Mouse (Mus musculus) neural tube, embryonic 13.5 days (tissue): ENCODE data around the gene Susd5. TPM values are rescaled to one million over a fixed set of nuclear protein-coding genes. Genes with fewer than 3 reads are reported as not detected.

Source experiments
- ATAC-seq: fragments of 200-750 bp; cut with Nextera tagmentation; 2 replicates; pipeline ENCODE4 v1.8.0; 2017; ENCODE audit warnings: low read depth, mild to moderate bottlenecking, moderate TSS enrichment, moderate library complexity
- H3K27ac ChIP-seq: fragments of 300-500 bp; sonication (generic); replicated peaks from 2 replicates; pipeline ENCODE4 v1.5.1; 2015; ENCODE audit warnings: moderate library complexity, mild to moderate bottlenecking, inconsistent platforms
- H3K27me3 ChIP-seq: fragments of 300-500 bp; sonication (generic); 2 replicates; pipeline ENCODE4 v1.6.1; 2015; ENCODE audit warnings: mild to moderate bottlenecking, inconsistent platforms
- H3K36me3 ChIP-seq: fragments of 300-500 bp; sonication (generic); 2 replicates; pipeline ENCODE4 v1.6.1; 2015; ENCODE audit warnings: mild to moderate bottlenecking, inconsistent platforms
- H3K4me1 ChIP-seq: fragments of 300-500 bp; sonication (generic); replicated peaks from 2 replicates; pipeline ENCODE4 v1.6.1; 2015; ENCODE audit warnings: inconsistent platforms
- H3K4me2 ChIP-seq: fragments of 300-500 bp; sonication (generic); 2 replicates; pipeline ENCODE4 v1.6.1; 2015; ENCODE audit warnings: inconsistent platforms, mild to moderate bottlenecking, moderate library complexity
- H3K4me3 ChIP-seq: fragments of 300-500 bp; sonication (generic); 2 replicates; pipeline ENCODE4 v1.5.1; 2015; ENCODE audit warnings: mild to moderate bottlenecking, inconsistent platforms
- H3K9ac ChIP-seq: fragments of 300-500 bp; sonication (generic); 2 replicates; pipeline ENCODE4 v1.6.1; 2015; ENCODE audit warnings: moderate library complexity, mild to moderate bottlenecking, inconsistent platforms
- H3K9me3 ChIP-seq: fragments of 300-500 bp; sonication (generic); 2 replicates; pipeline ENCODE4 v1.6.1; 2016; ENCODE audit warnings: inconsistent platforms
- WGBS: fragments of 180-500 bp; shearing (Covaris S2); methylation state at CpG from one replicate; pipeline ENCODE4 v1.1.7; 2015; 5-methylcytosine and 5-hydroxymethylcytosine counted together
- polyA plus RNA-seq: library from polyadenylated mRNA; unstranded; fragments of >200 nt; fragmentation: Nextera tagmentation; extraction: Ambion mirVana; gene quantifications from 2 replicates; pipeline ENCODE4 v1.2.1, GENCODE M21; 2015

Susd5 gene
- 1.1 and 2.6 TPM in 2 replicates for polyA plus RNA-seq

DNA sequence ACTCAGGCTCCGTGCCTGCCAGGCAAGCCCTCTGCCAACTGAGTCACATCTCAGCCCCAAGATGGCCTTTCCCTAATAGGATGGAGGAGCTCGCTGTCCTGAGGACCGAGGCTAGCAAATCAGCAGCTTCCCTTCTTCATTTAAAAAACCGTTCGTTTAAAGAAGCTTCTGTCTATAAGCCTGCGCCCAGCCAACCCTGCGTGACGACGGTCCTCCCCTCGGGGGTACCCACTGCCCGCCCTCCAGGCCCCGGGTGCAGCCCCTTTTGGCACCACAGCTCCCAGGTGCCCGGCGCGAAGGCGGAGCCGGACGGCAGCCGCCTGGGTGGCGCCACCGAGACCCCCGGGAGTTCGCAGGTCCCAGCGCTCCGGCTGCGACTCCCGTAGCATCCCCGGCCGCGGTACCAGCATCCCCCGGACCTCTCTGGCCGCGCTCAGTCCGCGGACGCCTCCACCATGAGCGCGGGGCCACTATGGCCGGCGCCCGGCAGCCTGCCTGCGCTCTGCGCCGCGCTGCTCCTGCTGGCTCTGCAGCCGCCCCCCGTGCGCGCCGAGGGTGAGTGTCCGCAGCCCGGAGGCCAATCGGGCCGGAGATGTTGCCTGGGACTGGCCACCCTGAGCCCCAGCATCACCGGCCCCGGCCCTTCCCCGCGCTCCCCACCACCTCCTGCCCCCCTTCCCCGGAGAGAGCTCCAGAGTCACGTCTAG is at the start of gene Susd5:
TSS of gene Susd5 (plus strand) at position 51 of the 707 bp plus-strand sequence.
- H3K4me1 ChIP-seq = peaks cover 12% of the 10 kb centered on the region
- H3K4me3 ChIP-seq = peak within 1 kb of the TSS; percentile 45
- H3K36me3 ChIP-seq = no peaks in the 10 kb centered on the region
- H3K9ac ChIP-seq = peak within 1 kb of the TSS; percentile 66
- peak; percentile 56; the same call in 1 of the 2 replicates for ATAC-seq
- H3K27me3 ChIP-seq = peaks cover 50% of the 10 kb centered on the region
- H3K9me3 ChIP-seq = no peaks in the 10 kb centered on the region
- H3K4me2 ChIP-seq = peak within 1 kb of the TSS; percentile 71
- H3K27ac ChIP-seq = no peak within 1 kb of the TSS
- under 1% methylated on average over 60 of the region's 60 CpGs for WGBS

DNA sequence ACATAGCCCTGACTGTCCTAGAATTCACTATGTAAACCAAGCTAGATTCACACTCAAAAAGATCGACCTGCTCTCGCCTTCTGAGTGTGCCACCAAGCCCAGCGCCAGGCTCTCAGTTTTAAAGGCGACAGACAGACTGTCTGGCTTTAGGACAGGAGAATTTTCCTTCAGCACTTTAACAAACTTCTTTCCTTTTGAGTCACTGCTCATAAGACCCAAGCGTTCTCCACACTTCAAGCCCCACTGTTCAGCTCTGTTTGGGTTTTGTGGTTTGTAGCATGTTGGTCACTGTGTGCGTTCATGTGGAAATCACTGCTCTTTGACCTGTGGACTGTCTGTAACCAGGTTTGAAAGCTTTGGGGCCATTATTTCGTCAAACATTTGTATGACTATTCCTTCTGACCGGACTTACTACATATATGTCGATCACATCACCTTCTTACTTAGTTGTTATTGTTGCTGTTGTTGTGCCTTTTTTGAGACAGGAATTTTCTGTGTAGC is 49.0 kb upstream of the Susd5 start:
- H3K4me3 ChIP-seq = no peak overlapping the region
- no peak overlapping the region for H3K9ac ChIP-seq
- H3K27ac ChIP-seq = no peak overlapping the region
- H3K36me3 ChIP-seq = peaks cover 5% of the 10 kb centered on the region
- H3K4me2 ChIP-seq = no peak overlapping the region
- no peaks in the 10 kb centered on the region for H3K4me1 ChIP-seq
- no peak for ATAC-seq
- H3K9me3 ChIP-seq = no peaks in the 10 kb centered on the region
- 93% methylated on average over 9 of the region's 9 CpGs for WGBS
- H3K27me3 ChIP-seq = no peaks in the 10 kb centered on the region

DNA sequence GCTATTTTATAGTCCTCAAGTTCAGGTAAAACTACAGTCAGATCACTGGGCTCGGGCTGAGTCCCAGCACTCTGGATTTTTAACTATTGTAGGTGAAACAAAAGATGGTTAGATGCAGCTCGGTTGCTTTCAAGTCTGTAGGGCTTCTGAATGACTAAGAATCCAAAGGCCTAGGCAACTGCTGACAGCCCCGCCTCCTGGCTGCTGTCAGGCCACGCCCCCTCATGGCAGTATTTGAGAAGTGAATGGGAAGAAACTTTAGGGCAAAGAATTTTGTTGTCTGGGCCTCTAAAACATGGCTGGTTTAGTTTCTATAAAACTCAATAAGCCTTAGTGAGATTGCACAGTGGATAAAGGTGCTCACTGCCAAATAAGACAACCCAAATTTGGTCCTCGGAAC is 47.4 kb upstream of the Susd5 start:
- Histone ChIP-seq H3K27ac (no peak overlapping the region), H3K4me1 (no peaks in the 10 kb centered on the region), H3K27me3 (no peaks in the 10 kb centered on the region), H3K9me3 (no peaks in the 10 kb centered on the region), H3K9ac (no peak overlapping the region), H3K36me3 (peaks cover 4% of the 10 kb centered on the region; the same call in 1 of the 2 replicates), H3K4me3 (no peak overlapping the region), H3K4me2 (no peak overlapping the region)
- WGBS = 37% methylated on average over 5 of the region's 5 CpGs
- ATAC-seq = no peak

DNA sequence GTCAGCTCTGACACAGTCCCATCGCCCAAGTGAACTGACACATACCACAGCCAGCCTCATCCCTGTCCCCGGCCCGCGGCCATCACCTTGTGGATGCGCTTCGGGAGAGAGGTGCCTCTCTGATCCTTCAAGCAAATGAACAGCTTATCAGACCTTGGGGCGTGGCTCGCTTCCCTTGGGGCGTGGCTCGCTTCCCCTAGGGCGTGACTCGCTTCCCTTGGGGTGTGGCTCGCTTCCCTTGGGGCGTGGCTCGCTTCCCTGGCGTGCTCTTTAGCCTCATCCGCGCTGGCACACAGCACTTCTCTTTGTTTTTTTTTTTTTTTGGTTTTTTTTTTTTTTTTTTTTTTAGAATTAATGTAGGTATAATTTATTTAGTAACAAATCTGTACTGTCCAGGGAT is 45.7 kb upstream of the Susd5 start:
- no peaks in the 10 kb centered on the region for H3K9me3 ChIP-seq
- H3K27me3 ChIP-seq = no peaks in the 10 kb centered on the region
- H3K4me3 ChIP-seq = no peak overlapping the region
- no peaks in the 10 kb centered on the region for H3K4me1 ChIP-seq
- ATAC-seq = no peak
- H3K27ac ChIP-seq = no peak overlapping the region
- peaks cover 6% of the 10 kb centered on the region; the same call in 1 of the 2 replicates for H3K36me3 ChIP-seq
- no peak overlapping the region for H3K9ac ChIP-seq
- WGBS = 75% methylated on average over 18 of the region's 18 CpGs
- no peak overlapping the region for H3K4me2 ChIP-seq

DNA sequence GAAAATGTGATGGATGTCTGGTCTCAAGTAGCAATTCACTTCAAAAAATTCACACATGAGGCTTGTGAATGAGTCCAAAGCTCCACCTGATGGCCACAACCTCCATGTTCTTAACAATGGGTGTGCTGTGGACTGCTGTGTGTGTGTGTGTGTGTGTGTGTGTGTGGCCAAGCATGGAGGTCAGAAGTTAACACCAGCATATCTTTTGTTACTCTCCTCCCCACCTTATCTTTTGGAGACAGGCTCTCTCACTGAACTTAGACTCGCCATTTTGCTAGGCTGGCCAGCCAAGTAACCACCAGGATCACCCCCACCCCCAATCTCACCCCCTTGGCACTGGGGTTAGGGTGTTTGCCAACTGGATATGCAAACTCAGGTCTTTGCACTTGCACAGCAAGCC is 42.9 kb upstream of the Susd5 start:
- Histone ChIP-seq H3K9me3 (no peaks in the 10 kb centered on the region), H3K27me3 (no peaks in the 10 kb centered on the region), H3K36me3 (peaks cover 11% of the 10 kb centered on the region; the same call in 1 of the 2 replicates), H3K27ac (no peak overlapping the region), H3K4me3 (no peak overlapping the region), H3K4me2 (no peak overlapping the region), H3K9ac (no peak overlapping the region), H3K4me1 (no peaks in the 10 kb centered on the region)
- WGBS = 94% methylated on average over 1 of the region's 1 CpGs
- ATAC-seq = no peak

DNA sequence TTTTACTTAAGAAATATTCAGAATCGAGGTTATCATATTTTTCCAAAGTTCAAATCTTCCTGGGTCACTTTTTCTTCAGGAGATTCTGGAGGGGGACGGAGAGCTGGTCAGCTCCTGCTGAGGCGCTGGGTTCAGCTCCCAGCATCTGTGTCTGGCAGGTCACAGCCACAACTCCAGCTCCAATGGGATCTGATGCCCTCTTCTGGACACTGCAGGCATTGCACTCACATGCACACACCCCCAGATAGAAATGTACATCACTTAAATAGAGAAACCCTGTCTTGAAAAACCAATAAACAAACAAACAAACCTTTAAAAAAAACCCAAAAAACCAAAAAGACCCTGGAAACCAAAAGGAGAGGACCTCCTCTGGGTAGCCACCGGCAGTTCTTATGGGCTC is 41.2 kb upstream of the Susd5 start:
- Histone ChIP-seq H3K4me3 (no peak overlapping the region), H3K9ac (no peak overlapping the region), H3K4me1 (no peaks in the 10 kb centered on the region), H3K9me3 (no peaks in the 10 kb centered on the region), H3K27me3 (no peaks in the 10 kb centered on the region), H3K36me3 (peaks cover 11% of the 10 kb centered on the region; the same call in 1 of the 2 replicates), H3K4me2 (no peak overlapping the region), H3K27ac (no peak overlapping the region)
- 84% methylated on average over 4 of the region's 4 CpGs for WGBS
- no peak for ATAC-seq

DNA sequence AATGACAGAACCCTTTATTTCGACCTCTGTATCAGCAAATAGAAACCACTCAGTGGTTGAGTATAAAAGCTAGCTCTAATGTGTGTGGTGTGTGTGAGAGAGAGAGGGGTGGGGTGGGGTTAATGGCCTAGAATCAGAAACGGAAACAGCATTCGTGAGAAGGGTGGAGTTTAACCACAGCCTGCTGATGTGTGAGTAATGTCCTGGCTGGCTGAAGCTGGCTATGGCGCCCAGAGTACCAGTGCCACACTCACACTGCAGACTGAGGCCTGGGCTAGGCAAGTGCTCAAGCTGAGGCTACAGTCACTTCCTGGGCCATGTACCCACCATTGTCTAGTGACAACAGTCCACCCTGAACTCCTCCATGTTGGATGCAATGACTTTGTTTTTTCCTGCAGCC is 40.5 kb upstream of the Susd5 start:
- Histone ChIP-seq H3K36me3 (peaks cover 11% of the 10 kb centered on the region; the same call in 1 of the 2 replicates), H3K9me3 (no peaks in the 10 kb centered on the region), H3K27ac (no peak overlapping the region), H3K27me3 (no peaks in the 10 kb centered on the region), H3K4me1 (no peaks in the 10 kb centered on the region), H3K9ac (no peak overlapping the region), H3K4me2 (no peak overlapping the region), H3K4me3 (no peak overlapping the region)
- WGBS = 72% methylated on average over 4 of the region's 4 CpGs
- ATAC-seq = no peak

DNA sequence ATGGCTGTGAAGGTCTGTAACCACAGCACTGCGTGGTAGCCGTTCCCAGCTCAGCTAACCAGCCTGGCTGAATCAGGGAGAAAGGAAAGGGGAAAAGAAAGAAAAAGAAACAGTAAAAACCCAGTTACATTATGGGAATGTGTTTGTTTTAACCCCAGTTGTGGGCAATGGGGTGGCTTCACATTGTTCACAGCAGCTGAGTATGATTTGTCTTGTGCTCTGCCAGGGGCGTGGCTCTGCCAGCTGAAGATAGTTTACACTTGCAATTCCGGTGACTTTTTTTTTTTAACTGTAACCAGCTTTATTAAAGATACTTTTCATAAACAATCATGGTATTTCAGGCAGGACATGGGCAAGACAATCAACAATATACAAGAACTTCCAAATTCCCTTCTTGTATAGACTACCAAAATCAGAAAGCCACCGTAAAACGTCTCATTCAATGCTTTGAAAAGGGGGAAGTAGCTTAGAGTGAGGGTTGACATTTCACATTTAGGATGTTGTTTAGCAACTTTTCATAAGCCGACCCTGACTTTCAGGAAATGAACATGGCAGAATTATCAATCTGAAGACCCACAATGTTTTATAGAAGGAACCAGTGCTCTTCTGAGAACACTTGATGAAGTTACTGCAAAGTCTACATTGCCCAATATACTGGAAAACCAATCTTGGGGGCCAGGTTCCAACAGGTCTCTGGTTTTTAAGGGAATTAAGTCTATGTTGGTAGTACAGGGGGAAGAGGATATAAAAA is 37.8 kb upstream of the Susd5 start:
- 87% methylated on average over 7 of the region's 7 CpGs for WGBS
- ATAC-seq = no peak
- Histone ChIP-seq H3K27me3 (no peaks in the 10 kb centered on the region), H3K4me2 (no peak overlapping the region), H3K4me1 (no peaks in the 10 kb centered on the region), H3K36me3 (0 out of 2 replicates have a peak, but pooled peaks cover 7% of the 10 kb centered on the region), H3K9me3 (no peaks in the 10 kb centered on the region), H3K4me3 (no peak overlapping the region), H3K27ac (no peak overlapping the region), H3K9ac (no peak overlapping the region)

DNA sequence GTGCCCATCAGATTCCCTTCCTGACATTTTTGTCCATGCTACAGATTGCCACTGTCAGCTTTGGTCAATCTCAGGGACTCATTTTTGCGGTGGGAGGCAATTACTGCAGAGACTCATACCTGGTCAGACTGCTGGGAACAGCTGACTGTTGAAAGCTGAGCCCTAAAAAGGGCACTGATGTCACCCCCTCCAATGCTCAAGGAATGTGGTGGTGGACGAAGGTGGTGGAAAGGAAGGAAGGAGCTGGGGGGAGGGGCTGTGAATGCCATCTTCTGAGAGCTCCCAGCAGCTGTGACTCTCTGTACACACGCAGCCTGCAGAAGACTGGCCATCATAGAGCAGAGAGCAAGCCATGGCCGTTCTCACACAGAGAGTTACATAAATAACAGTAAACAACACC is 34.8 kb upstream of the Susd5 start:
- Histone ChIP-seq H3K4me3 (no peak overlapping the region), H3K9me3 (no peaks in the 10 kb centered on the region), H3K4me2 (no peak overlapping the region), H3K4me1 (peaks cover 13% of the 10 kb centered on the region), H3K9ac (no peak overlapping the region), H3K27me3 (no peaks in the 10 kb centered on the region), H3K27ac (no peak overlapping the region), H3K36me3 (no peaks in the 10 kb centered on the region)
- WGBS = 65% methylated on average over 4 of the region's 4 CpGs
- no peak for ATAC-seq

DNA sequence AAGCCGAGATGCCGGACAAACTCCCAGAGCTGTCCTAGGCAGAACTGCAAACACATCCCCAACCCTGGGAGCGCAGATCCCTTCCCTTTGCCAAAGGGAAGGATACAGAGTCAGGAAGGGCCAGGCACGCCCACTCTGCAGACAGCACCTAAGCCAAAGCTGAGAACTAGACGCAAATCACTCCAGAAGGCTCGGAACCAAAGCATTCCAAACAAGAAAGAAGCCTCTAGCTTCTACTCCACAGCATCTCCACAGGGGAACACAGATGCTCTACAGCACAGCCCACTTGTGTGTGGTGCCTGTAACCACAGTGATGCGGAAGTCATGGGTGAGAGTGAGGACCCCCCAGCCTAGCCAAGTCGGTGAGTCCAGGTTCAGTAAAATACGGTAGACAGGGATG is 31.8 kb upstream of the Susd5 start:
- Histone ChIP-seq H3K9ac (peak overlapping the region; percentile 81; the same call in 1 of the 2 replicates), H3K36me3 (no peaks in the 10 kb centered on the region), H3K4me3 (peak overlapping the region; percentile 78), H3K4me2 (peak overlapping the region; percentile 81), H3K27me3 (no peaks in the 10 kb centered on the region), H3K27ac (no peak overlapping the region; the same call in 1 of the 2 replicates), H3K9me3 (no peaks in the 10 kb centered on the region), H3K4me1 (peaks cover 13% of the 10 kb centered on the region)
- no peak for ATAC-seq
- WGBS = 46% methylated on average over 9 of the region's 9 CpGs

DNA sequence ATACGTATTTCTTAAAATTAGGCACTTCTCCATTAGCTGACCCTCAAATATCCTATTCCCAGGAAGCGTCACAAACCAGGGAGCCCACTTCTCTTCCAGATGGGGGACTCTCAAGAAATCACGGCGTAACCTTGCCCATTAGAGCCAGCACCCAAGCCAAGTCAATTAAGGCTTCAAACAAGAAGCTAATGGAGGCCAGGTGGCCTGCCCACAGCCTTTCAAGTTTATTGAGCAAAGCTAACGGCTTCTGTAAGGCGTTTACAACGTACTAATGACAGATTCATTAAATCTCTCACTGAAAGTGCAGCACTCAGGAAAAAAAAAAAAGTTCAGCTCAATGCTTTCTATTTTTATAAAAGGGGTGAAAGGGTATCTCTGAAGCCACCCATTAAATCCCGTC is 31.1 kb upstream of the Susd5 start:
- Histone ChIP-seq H3K27me3 (no peaks in the 10 kb centered on the region), H3K9ac (peak overlapping the region; percentile 81), H3K27ac (peak overlapping the region; percentile 85), H3K9me3 (no peaks in the 10 kb centered on the region), H3K4me3 (peak overlapping the region; percentile 78), H3K36me3 (no peaks in the 10 kb centered on the region), H3K4me2 (peak overlapping the region; percentile 81), H3K4me1 (peaks cover 13% of the 10 kb centered on the region)
- ATAC-seq = no peak
- WGBS = 9% methylated on average over 8 of the region's 8 CpGs

DNA sequence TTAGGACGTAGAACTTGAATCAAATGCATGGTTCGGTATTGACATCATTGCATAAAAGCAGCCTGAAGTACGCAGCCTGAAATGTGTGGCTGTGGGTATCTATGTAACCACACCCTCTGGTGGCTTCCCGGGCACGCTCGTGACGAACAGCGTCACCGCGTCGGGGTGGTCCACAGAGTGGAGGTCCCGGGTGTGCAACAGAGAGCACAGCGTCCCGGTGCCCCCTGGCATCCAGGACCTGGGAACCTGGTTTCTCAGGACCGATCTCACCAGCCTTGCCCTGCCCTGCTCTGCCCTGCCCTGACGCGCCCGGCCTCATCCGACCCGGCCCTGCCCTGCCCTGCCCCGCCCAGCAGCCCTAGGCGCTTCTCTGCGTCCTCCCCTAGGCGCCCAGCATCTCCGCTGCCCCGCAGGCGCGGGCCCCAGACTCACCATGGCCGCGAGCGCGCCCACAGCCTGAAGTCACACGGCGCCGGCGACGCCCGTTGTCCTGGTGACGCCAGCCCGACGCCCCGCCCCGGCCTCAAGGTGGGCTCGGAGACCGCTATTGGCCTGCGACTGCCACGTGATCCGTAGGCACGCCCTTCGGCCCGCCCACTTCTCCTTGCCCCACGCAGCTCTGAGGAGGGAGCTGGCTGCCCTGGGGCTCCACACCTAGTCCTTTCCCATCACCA is 30.5 kb upstream of the Susd5 start:
- Histone ChIP-seq H3K27ac (peak overlapping the region; percentile 85), H3K4me1 (peaks cover 13% of the 10 kb centered on the region), H3K4me3 (peak overlapping the region; percentile 78), H3K9ac (peak overlapping the region; percentile 81), H3K27me3 (no peaks in the 10 kb centered on the region), H3K9me3 (no peaks in the 10 kb centered on the region), H3K36me3 (no peaks in the 10 kb centered on the region), H3K4me2 (peak overlapping the region; percentile 81)
- peak; percentile 97 for ATAC-seq
- under 1% methylated on average over 50 of the region's 52 CpGs for WGBS
